Mouse (Mus musculus) myocyte (in vitro differentiated cells): Measurements from ENCODE around the gene Serpina5.

Source experiments
- E2F4 ChIP-seq: IDR thresholded peaks from one replicate; pipeline ENCODE4 v1.6.1; 2011; ENCODE audit warnings: mild to moderate bottlenecking, control low read depth, moderate library complexity; ENCODE audit not compliant: insufficient read depth
- MAX ChIP-seq: IDR thresholded peaks from one replicate; pipeline ENCODE4 v1.6.1; 2011; ENCODE audit warnings: low read depth, mild to moderate bottlenecking, control low read depth
- MYOD1 ChIP-seq, 3 experiments: IDR thresholded peaks; one replicate each; pipeline ENCODE4 v1.6.1; 2011; ENCODE audit warnings: control low read depth in 2 of 3, low read depth in 2 of 3, mild to moderate bottlenecking in 2 of 3, moderate library complexity in 1 of 3; ENCODE audit not compliant: insufficient read length in 2 of 3, control insufficient read depth in 1 of 3
- MYOG ChIP-seq, 3 experiments: IDR thresholded peaks; one replicate each; pipeline ENCODE4 v1.6.1; 2011; ENCODE audit warnings: control low read depth in 2 of 3, low read depth in 2 of 3, mild to moderate bottlenecking in 2 of 3; ENCODE audit not compliant: insufficient read length in 2 of 3, control insufficient read depth in 1 of 3, insufficient read depth in 1 of 3
- POLR2A ChIP-seq: IDR thresholded peaks from one replicate; pipeline ENCODE4 v1.6.1; 2011; ENCODE audit warnings: low read depth, mild to moderate bottlenecking, control low read depth, moderate library complexity; ENCODE audit not compliant: insufficient read length
- POLR2AphosphoS2 ChIP-seq: IDR thresholded peaks from one replicate; pipeline ENCODE4 v1.6.1; 2011; ENCODE audit warnings: low read depth, control low read depth; ENCODE audit not compliant: insufficient read length
- TCF12 ChIP-seq: IDR thresholded peaks from one replicate; pipeline ENCODE4 v1.6.1; 2011; ENCODE audit warnings: mild to moderate bottlenecking, control low read depth; ENCODE audit not compliant: poor library complexity, insufficient read depth, severe bottlenecking
- TCF3 ChIP-seq: IDR thresholded peaks from one replicate; pipeline ENCODE4 v1.6.1; 2011; ENCODE audit warnings: low read depth, control low read depth; ENCODE audit not compliant: insufficient read length
- USF1 ChIP-seq: IDR thresholded peaks from one replicate; pipeline ENCODE4 v1.6.1; 2011; ENCODE audit warnings: low read depth, mild to moderate bottlenecking, control low read depth, moderate library complexity

DNA sequence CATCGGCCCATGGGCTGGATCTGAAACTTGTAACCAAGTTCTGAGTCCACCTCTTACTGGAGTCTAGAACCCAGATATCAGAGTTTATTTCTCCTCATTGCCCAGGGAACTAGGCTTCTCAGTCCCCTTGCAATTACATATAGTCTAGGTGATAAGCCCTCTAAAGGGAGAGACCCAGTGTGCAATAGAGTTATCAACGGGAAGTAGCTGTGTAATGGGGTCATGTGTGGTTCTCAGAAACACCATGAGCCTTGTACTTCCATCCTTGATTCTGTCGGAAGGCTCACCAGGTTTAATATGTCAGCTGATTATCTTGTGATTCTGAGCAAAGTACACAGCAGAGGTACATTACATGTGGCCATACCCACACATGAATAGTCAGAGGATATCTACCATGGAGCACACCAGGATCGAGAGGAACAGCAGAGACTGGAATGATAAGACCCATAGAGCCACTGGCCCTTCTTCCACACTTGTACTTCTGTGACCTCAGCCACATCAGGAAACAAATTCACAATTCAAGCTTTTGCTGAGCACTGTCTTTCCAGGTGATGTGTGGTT, 39.7 kb downstream of the Serpina5 start:
- TF ChIP-seq POLR2A, result no peak
- TF ChIP-seq TCF3, result no peak
- no peak for TF ChIP-seq MYOD1 (IDR thresholded peaks at IDR 0.05; ENCODE audit: control insufficient read depth in 1 of 3, insufficient read length in 2 of 3, low read depth in 2 of 3)
- TF ChIP-seq E2F4, result no peak
- no peak for TF ChIP-seq TCF12
- no peak for TF ChIP-seq POLR2AphosphoS2
- TF ChIP-seq USF1, result no peak
- TF ChIP-seq MAX, result no peak
- no peak for TF ChIP-seq MYOG (IDR thresholded peaks at IDR 0.05; ENCODE audit: control insufficient read depth in 1 of 3, insufficient read depth in 1 of 3, insufficient read length in 2 of 3, low read depth in 2 of 3)
